Mouse (Mus musculus) liver, postnatal 0 days (tissue): ENCODE data around the gene Dpm2.
A peak's percentile ranks its signal among the peaks of the same experiment; 100 is the strongest.

Source experiments
- CTCF ChIP-seq: sonication (generic); IDR thresholded peaks from 2 replicates; pipeline ENCODE4 v1.5.1; 2016; ENCODE audit warnings: antibody characterized with exemption, low read depth
- EP300 ChIP-seq: IDR thresholded peaks from 2 replicates; pipeline ENCODE4 v1.6.1; 2016; ENCODE audit warnings: antibody characterized with exemption, low read depth, mild to moderate bottlenecking

- TF ChIP-seq CTCF (no peak), EP300 (peak; percentile 75)
These were observed 46.1 kb upstream of the Dpm2 start for GRCm38 (mm10) chr2:32524536-32525031.
